Mouse (Mus musculus) liver, adult (tissue): ENCODE results near the gene Spg11.

ENCODE experiments used
- GATA4 ChIP-seq: IDR thresholded peaks from 2 replicates; pipeline ENCODE4 v1.6.1; 2014; ENCODE audit warnings: mild to moderate bottlenecking, low read length; ENCODE audit not compliant: insufficient replicate concordance

Gene Spg11

DNA sequence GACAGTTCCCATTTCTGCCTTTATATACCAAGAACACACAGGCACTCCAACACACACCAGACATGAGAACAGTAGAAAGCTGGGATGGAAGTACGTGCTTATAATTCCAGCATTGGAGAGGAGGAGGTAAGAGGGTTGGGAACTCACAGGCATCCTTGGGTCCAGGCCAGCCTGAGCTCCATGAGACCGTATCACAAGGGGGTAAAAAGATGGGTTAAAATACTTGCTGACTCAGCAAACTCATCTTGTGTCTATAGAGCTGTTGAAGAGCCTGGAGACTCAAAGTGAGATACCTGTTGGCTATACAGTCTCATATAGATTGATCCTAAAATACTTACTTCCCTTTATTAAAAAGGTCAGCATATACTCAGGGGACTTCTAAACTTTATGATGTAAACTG, 1.3 kb downstream of the Spg11 start:
- no peak for TF ChIP-seq GATA4

DNA sequence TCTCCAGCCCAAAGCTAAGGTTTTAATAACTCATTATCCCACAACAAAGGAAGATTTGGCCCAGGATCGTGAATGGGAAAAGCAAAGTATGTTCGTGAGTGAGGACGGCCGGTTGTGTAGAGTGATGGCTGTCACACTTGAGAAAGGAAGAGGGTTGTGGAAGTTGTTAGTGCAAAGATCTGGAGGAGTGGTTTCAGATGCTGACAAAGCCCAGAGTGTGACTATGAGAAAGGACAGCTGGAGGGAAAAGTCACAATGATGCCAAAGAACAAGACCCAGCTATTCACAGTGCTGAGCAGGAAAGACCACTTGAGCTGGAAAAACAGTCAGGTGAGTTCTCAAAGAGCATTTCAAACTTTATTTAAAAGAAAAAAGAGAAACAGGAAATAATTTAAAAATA, 8.5 kb downstream of the Spg11 start:
- TF ChIP-seq GATA4: no peak

DNA sequence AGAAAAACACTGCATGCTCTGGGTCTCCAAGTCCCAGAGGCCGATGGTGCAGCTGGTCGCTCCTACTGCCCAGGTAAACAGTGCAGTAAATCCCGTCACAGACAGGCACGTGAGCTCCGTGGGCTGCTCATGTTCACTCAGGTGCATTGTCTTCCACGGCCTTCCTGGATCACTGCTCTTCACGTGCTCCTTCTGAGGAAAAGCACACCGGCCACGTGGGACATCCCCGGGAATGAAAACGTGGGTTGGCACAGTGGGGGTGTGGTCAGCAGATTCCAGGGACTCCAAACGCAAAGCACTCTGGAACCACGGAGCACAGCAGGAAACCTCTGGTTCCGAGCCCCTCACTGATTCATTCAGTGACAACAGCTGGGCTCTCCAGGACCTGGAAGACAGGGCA, 10.1 kb downstream of the Spg11 start:
- no peak for TF ChIP-seq GATA4

DNA sequence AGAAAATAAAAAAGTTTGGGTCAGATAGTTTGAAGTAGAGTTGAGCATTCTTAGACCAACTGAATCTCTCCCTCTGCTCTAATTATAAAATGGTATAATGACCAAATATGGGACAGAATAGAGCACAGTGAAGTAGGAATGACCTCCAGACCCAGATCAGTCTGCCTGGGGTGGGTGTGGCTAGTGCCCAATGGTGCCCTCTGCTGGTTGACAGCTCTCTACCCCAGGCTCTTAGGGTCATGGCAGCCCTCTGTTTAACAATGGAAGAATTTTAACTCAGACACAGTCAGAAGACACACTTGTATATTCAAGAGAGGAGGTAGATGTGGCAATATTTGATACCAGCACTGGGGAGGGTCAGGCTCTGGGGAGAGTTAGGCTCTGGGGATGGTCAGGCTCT, 16.1 kb downstream of the Spg11 start:
- no peak for TF ChIP-seq GATA4

DNA sequence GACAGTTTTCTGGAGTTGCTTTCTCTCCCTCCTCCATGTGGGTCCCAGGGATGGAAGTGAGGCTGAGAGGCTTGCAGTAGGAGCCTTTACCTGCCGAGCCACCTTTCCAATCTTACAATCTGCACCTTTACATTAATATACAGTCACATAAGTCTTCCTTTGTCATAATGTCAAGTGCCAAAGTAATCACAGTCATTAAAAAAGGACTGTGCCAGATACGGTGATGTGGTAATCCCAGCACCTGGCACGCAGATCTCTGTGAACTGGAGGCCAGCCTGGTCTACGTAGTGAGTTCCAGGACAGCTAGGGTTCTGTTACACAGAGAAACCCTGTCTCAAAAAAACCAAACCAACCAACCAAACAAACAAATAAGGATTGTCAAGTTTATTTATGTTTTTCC, 24.3 kb downstream of the Spg11 start:
- no peak for TF ChIP-seq GATA4

DNA sequence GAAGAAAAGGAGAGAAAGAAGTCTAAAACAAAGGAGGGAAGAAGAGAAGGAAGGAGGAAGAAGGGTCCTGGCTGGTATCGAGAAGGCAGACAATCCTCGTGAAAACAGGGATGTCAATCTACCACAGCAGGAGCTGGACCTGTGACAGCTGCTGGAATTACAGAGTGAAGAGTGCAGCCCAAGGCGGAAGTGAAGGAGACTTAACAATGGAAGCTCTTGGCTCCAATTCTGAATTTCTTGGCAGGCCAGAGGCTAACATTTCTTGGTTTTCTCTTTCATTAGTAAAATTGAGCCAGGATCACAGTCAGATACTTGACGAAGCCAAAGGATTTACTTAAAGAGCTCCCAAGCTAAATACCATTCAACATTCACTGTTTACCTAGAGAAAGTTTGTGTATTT, 31.7 kb downstream of the Spg11 start:
- TF ChIP-seq GATA4: no peak

DNA sequence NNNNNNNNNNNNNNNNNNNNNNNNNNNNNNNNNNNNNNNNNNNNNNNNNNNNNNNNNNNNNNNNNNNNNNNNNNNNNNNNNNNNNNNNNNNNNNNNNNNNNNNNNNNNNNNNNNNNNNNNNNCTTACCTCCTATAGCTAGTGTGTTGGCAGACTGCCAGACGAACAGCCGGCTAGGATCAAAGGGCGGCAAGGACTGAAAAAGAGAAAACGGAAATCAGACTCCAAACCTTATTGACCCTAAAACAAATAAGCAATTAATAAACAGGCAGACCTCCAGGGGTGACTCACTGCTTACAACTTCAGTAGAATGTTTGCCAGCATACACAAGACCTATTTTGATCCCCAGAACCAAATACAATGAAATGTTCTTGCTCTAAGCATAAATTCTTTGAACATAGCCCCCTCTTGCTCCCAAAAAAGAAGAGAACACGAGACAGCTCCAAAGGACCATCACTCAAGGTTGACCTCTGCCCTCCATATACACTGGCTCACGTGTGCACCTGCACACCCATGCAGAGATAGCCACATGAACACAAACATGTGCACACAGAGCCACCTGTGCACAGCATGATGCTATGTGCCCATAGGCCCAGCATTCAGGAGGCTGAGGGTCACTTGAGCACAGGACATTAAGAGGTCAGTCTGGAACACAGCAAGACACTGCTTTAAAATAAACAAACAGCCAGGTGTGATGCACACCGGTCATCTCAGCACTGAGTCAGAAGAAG, 36.3 kb downstream of the Spg11 start:
- TF ChIP-seq GATA4: no peak

DNA sequence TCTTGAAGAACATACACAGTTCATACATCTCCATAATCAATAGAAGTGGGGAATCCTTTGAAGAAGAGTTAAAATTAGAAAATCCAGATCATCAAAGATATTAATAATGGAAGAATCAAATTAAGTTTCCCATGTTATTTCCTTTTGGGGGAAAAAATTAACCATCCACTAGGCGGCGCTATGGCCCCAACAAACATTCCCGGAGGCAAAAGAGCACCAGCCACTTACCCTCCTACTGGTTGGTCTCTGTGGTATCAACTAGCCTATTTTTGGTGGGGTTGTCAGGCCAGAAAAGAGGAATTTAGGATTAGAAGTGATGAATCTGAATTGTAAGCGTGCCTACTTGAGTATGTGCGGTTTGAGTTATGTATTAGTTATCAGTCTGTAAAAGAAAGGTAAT, 48.3 kb downstream of the Spg11 start:
- no peak for TF ChIP-seq GATA4

DNA sequence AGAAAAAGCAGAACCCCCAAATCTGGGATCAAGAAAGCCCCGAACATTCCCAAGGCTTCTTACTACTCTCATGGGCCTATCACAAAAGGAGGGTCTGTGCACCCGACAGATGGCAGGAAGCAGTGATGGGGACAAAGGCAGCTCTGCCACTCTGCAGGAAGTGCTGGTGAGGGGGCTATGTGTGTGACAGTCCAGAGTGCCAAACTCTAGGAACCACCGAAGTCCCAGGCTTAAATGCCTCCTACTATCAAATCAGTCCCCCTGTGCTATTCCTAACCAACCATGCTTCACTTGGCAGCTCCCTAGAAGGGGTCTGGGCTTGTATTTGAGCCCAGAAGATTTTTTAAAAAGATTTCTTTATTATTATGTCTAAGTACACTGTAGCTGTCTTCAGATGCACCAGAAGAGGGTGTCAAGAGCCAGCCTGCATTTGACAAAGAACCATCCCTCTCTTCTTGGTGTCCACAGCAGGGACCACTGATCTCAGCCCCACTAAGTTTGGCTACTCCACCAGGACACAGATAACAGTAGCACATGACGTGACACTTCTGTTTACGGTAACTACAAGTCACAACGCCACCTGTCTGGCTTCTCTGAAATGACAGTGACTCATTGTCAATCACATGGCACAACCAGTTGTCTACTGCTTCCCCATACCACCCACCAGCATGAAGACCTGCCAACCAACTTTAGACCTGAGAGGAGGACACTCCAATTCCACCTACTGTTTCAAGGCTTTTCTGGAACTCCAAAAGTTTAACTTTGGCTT, 48.9 kb downstream of the Spg11 start:
- TF ChIP-seq GATA4: no peak

DNA sequence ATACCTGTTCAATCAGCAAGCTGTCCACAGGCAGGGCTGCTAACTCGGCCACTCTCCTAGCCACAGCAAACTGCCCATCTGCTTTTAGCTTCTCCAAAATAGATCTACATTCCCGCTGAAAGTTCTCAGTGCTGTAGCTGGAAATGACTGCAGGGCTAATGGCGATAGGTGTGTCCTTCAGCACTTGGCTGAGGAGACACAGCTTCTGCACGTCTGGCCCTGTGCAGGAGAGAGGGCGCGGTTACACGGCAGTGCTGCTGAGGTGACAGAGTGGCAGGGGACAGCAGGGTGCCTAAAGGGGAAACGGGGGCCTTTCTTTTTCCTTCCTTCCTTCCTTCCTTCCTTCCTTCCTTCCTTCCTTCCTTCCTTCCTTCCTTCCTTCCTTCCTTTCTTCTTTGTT, 51.9 kb downstream of the Spg11 start:
- TF ChIP-seq GATA4: no peak

DNA sequence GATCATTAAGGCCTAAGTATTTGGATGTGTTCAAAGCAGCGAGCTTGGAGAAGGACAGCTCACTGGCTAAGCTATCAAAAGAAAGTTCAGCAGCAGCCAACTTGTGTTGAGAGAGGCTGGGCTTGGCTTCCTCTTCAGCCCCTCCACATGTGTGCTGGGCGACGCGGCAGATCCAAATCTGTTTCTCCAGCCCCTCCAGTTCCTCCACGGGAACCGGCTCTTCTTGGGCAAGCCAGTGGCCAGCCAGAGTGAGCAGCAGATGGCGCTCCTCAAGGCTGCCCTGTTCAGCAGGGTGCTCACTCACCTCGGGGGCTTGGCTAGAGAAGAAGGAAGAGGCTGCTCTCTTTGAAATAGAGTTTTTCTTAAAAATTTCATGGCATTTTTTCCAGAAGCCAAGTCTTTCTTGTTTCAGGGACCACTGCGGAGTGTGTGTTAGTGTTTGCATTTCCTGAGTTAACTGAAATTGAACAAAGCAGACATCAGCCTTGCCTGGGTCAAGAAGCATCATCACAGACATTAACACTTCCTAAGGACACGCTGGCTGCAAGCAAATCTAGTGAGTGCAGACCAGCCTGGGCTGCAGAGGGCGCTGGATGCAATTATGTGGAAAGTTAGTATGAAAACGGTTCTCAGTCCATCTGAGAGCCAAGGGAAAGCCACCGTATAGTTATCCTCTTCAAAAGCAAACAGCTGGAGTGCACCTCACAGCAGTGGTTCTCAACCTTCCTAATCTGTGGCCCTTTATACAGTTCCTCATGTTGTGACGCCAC, 52.8 kb downstream of the Spg11 start:
- no peak for TF ChIP-seq GATA4

DNA sequence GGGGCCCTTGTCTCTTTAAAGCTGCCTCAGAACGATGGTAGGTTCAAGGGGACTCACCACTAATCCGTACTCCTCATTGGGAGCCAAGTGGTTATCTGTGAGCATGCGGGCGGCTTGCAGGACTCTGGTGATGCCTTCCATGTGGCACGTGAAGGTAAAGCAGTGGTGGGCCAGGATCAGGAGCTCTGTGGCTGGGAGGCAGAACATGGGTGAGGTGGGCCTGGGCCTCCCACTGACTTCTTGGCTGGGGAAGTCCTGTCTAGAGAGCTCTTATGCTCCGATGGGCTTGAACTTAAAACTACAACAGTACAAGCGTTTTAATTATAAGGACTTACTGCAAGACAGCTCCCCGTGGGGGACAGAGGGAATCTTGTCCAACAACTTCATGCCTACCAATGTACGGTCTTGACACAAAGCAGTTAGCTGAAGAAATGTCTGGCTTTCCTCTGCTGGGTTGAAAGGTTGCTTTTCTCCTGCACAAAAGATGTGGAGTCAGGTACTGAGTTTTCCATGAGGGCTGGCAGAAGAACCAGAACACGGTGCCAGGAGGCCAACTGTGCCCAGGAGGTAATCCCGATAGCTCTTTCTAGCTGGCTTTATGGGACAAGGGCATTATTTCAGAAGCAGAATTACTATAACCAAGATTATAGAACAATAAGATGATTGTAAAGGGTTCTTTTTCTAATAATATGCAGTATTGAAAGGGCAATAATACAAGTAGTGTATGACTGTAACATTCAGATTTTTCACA, 58.6 kb downstream of the Spg11 start:
- no peak for TF ChIP-seq GATA4

DNA sequence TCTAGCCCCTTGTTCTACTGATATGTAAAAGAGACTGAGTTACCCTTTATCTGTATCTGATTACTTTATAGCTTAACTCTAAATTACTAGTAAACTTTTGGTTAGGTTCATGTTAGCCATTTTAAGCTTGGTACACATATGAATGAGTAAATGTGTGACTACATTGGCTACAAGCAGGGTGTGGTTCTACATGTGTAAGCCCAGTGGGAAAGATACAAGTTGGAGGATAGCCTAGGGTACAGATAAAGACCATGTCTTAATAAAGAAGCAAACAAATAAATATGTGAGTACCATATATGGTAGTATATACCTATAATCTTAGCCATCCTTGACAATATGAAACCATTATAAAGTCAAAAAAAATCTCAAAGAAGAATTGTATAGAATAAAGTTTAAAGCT, 74.3 kb downstream of the Spg11 start:
- TF ChIP-seq GATA4: no peak

DNA sequence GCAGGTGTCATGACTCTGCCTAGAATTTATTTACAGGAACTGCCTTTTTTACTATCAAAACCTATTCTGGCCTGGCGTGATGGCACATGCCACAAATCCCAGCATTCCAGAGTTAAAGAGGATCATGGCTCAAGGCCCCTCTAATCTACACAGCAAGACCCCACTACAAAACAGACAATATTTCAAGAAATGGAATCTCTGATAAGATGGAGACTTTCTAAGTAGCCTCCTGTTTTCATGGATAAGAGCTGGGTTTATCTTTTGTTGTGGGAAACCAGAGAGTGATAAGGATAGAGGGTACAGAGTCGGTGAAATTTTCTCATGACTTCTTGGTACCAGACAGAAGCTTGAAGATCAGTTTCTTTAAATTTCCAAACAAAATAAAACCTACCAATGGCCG, 82.1 kb downstream of the Spg11 start:
- TF ChIP-seq GATA4: no peak

DNA sequence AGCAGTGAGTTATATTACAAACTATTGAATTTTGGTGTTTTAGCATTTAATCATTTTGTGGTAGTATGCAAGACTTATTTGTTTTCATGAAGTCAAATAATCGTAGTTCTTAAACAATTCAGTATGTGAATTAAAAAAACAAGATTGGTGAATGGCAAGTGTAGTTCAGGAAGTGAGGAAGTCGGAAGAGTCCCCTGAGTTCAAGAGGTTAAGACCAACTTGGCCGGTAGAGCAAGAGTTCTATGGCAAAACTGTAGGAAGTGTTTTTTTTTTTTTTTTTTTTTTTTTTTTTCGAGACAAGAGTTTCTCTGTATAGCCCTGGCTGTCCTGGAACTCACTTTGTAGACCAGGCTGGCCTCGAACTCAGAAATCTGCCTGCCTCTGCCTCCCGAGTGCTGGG, 86.2 kb downstream of the Spg11 start:
- no peak for TF ChIP-seq GATA4
